Mouse (Mus musculus) embryonic facial prominence, embryonic 12.5 days (tissue): ENCODE measurements around the gene Plk5. TPM values are rescaled to one million over a fixed set of nuclear protein-coding genes. Genes with fewer than 3 reads are reported as not detected.

Experiments
- ATAC-seq: fragments of 200-750 bp; cut with Nextera tagmentation; 2 replicates; pipeline ENCODE4 v1.8.0; 2017; ENCODE audit not compliant: insufficient number of reproducible peaks, insufficient read depth, low FRiP score, low TSS enrichment
- H3K27ac ChIP-seq: fragments of 300-500 bp; sonication (generic); 2 replicates; pipeline ENCODE4 v1.5.1; 2016; ENCODE audit warnings: mild to moderate bottlenecking
- H3K27me3 ChIP-seq: fragments of 300-500 bp; sonication (generic); 2 replicates; pipeline ENCODE4 v1.6.1; 2016; ENCODE audit warnings: mild to moderate bottlenecking, moderate library complexity
- H3K36me3 ChIP-seq: fragments of 300-500 bp; sonication (generic); 2 replicates; pipeline ENCODE4 v1.6.1; 2016; ENCODE audit warnings: mild to moderate bottlenecking
- H3K4me1 ChIP-seq: fragments of 300-500 bp; sonication (generic); 2 replicates; pipeline ENCODE4 v1.6.1; 2016
- H3K4me2 ChIP-seq: fragments of 300-500 bp; sonication (generic); replicated peaks from 2 replicates; pipeline ENCODE4 v1.6.1; 2016; ENCODE audit warnings: mild to moderate bottlenecking, moderate library complexity
- H3K4me3 ChIP-seq: fragments of 300-500 bp; sonication (generic); 2 replicates; pipeline ENCODE4 v1.5.1; 2016; ENCODE audit warnings: mild to moderate bottlenecking
- H3K9ac ChIP-seq: fragments of 300-500 bp; sonication (generic); 2 replicates; pipeline ENCODE4 v1.6.1; 2016; ENCODE audit warnings: mild to moderate bottlenecking, moderate library complexity
- H3K9me3 ChIP-seq: fragments of 300-500 bp; sonication (generic); 2 replicates; pipeline ENCODE4 v1.6.1; 2016; ENCODE audit warnings: mild to moderate bottlenecking, moderate library complexity
- WGBS: fragments of 180-500 bp; shearing (Covaris S2); methylation state at CpG from one replicate; pipeline ENCODE4 v1.1.7; 2016; 5-methylcytosine and 5-hydroxymethylcytosine counted together
- polyA plus RNA-seq: library from polyadenylated mRNA; unstranded; fragments of >200 nt; fragmentation: Nextera tagmentation; extraction: Ambion mirVana; gene quantifications from 2 replicates; pipeline ENCODE4 v1.2.1, GENCODE M21; 2016

The Plk5 gene
- polyA plus RNA-seq, 1 experiment from 2014 or later, result 1.2 TPM

- Histone ChIP-seq H3K36me3 (peaks cover 59% of the 10 kb centered on the region), H3K27ac (peak overlapping the region; percentile 100; the same call in 1 of the 2 replicates)
Measured at GRCm38 (mm10) chr10:80396822-80397523, 40.7 kb downstream of the Plk5 start.

DNA sequence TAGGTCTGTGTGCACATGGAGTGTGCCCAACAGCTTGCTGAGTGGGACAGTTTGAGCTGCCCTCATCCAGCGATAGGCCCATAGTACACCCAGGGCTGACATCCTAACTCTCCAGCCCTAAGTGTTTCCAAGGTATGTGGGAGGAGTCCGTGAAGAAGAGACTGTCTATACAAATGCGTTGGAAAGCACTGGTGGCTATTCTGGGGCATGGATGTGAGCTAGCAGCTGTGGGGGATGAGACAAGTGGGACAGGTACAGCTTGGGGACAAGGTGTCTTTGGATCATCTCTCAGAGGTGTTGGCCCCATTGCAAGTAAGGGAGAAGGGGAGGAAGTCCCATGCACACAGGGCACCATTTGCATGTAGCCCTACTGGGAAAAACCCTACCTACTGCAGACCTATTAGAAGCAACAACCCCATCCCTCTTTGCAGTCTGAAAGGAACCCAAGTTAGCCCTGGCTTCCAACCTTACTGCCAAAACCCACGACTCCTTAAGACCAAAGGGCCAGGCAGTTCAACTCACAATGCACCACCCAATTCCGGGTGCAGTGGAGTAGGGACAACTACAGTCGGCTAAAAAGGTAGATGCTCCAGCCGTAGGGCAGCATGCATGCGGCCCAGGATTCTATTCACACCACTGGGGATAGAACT lies 41.4 kb downstream of the Plk5 start:
- Histone ChIP-seq H3K4me3 (peak overlapping the region; percentile 73), H3K27ac (peak overlapping the region; percentile 100), H3K9me3 (no peaks in the 10 kb centered on the region), H3K36me3 (peaks cover 57% of the 10 kb centered on the region), H3K27me3 (no peaks in the 10 kb centered on the region), H3K4me1 (peaks cover 21% of the 10 kb centered on the region), H3K4me2 (peak overlapping the region; percentile 89), H3K9ac (peak overlapping the region; percentile 60)
- 56% methylated on average over 8 of the region's 8 CpGs for WGBS
- ATAC-seq, result no peak

More at GRCm38 (mm10) chr10:80396822-80397523, 40.7 kb downstream of the Plk5 start:
- Histone ChIP-seq H3K9me3 (no peaks in the 10 kb centered on the region), H3K4me1 (peaks cover 21% of the 10 kb centered on the region), H3K27me3 (no peaks in the 10 kb centered on the region), H3K4me2 (peak overlapping the region; percentile 89), H3K4me3 (peak overlapping the region; percentile 73), H3K9ac (peak overlapping the region; percentile 60)
- ATAC-seq, result no peak
- 90% methylated on average over 11 of the region's 11 CpGs for WGBS

DNA sequence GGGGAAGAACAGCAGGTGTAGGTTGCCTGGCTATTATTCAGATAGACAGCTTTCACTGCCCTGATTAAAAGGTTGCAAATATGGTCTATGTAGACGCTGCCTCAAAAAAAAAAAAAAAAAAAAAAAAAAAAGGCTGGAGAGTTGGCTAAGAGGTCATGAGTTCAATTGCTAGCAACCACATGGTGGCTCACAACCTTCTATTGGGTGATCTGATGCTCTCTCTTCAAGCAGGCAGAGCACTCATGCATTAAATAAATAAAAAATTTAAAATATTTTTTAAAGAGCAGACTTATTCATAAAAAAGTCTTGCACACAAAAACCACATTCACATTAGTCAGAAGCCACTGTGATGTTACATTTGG lies 41.9 kb downstream of the Plk5 start:
- 0% methylated on average over 1 of the region's 1 CpGs for WGBS
- ATAC-seq, result no peak
- peak overlapping the region; percentile 100 for H3K27ac ChIP-seq

GRCm38 (mm10) chr10:80398719-80399190 lies 42.5 kb downstream of the Plk5 start:
- Histone ChIP-seq H3K27ac (peak overlapping the region; percentile 100), H3K4me3 (peak overlapping the region; percentile 73), H3K4me2 (peak overlapping the region; percentile 89), H3K4me1 (peaks cover 21% of the 10 kb centered on the region), H3K36me3 (peaks cover 57% of the 10 kb centered on the region), H3K9ac (peak overlapping the region; percentile 96), H3K9me3 (no peaks in the 10 kb centered on the region), H3K27me3 (no peaks in the 10 kb centered on the region)
- WGBS, result under 1% methylated on average over 56 of the region's 59 CpGs
- ATAC-seq, result peak; percentile 80

More for the DNA sequence above, 41.9 kb downstream of the Plk5 start:
- Histone ChIP-seq H3K4me3 (peak overlapping the region; percentile 73), H3K9me3 (no peaks in the 10 kb centered on the region), H3K36me3 (peaks cover 57% of the 10 kb centered on the region), H3K9ac (peak overlapping the region; percentile 96), H3K27me3 (no peaks in the 10 kb centered on the region), H3K4me2 (peak overlapping the region; percentile 89), H3K4me1 (peaks cover 21% of the 10 kb centered on the region)

DNA sequence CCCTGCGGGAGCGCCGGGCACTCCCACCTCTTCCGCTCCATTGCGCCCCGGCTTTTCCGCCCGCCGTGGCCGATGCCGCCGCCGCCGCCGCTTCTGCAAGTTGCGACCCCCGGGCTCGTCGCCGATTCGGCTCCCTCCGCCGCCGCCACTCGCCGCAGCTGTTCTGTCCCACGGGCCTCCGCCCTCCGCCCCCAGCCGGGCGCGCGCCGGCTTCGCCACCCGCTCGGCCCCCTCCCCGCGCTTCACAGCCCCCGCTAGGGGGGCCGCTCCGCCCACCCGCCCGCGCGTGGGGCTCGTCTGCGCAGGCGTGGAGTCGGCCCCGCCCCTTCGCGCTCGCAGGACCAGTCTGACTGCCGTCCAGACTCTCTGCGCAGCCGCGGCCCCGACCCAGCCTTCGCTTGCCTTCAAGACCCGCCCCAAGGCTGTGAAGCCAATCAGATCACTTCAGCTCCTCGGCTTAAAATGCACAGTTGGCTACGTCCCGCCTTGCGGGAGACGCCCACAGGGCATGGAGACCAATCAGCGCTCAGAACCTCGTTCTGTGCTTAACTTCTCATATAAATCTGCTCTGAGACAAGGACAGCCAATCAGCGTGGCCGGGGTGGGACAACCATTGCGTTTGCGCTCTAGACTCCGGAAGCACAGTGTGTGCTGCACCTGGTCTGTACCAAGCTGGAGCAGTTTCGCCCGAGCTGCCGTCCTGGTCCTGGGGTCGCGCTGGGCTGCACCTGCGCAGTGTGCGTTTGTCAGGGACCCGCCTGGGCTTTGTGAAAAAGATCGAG lies 43.1 kb downstream of the Plk5 start, which contains the start of gene Mbd3:
Gene Mbd3 (minus strand): TSS at position 360 of the 782 bp plus-strand sequence.
- peak; percentile 96 for ATAC-seq
- H3K4me3 ChIP-seq, result peak within 1 kb of the TSS; percentile 73
- no peaks in the 10 kb centered on the region for H3K9me3 ChIP-seq
- H3K27ac ChIP-seq, result peak within 1 kb of the TSS; percentile 100
- H3K36me3 ChIP-seq, result peaks cover 57% of the 10 kb centered on the region
- peak within 1 kb of the TSS; percentile 96 for H3K9ac ChIP-seq
- under 1% methylated on average over 68 of the region's 82 CpGs for WGBS
- peaks cover 21% of the 10 kb centered on the region for H3K4me1 ChIP-seq
- H3K4me2 ChIP-seq, result peak within 1 kb of the TSS; percentile 89
- no peaks in the 10 kb centered on the region for H3K27me3 ChIP-seq

GRCm38 (mm10) chr10:80399973-80400703 lies 43.9 kb downstream of the Plk5 start:
- Histone ChIP-seq H3K9ac (peak overlapping the region; percentile 58), H3K4me1 (peaks cover 23% of the 10 kb centered on the region), H3K4me3 (peak overlapping the region; percentile 73), H3K9me3 (no peaks in the 10 kb centered on the region), H3K27ac (peak overlapping the region; percentile 100), H3K36me3 (peaks cover 50% of the 10 kb centered on the region), H3K4me2 (peak overlapping the region; percentile 70), H3K27me3 (no peaks in the 10 kb centered on the region)
- no peak for ATAC-seq
- WGBS, result 14% methylated on average over 17 of the region's 17 CpGs

- Histone ChIP-seq H3K4me2 (peak overlapping the region; percentile 70), H3K9me3 (no peaks in the 10 kb centered on the region), H3K27me3 (no peaks in the 10 kb centered on the region), H3K9ac (peak overlapping the region; percentile 58; the same call in 1 of the 2 replicates), H3K4me1 (peaks cover 29% of the 10 kb centered on the region), H3K27ac (peak overlapping the region; percentile 100), H3K36me3 (peaks cover 44% of the 10 kb centered on the region), H3K4me3 (peak overlapping the region; percentile 73)
- no peak for ATAC-seq
- 82% methylated on average over 4 of the region's 4 CpGs for WGBS
Measured at GRCm38 (mm10) chr10:80400704-80401161, 44.5 kb downstream of the Plk5 start.

DNA sequence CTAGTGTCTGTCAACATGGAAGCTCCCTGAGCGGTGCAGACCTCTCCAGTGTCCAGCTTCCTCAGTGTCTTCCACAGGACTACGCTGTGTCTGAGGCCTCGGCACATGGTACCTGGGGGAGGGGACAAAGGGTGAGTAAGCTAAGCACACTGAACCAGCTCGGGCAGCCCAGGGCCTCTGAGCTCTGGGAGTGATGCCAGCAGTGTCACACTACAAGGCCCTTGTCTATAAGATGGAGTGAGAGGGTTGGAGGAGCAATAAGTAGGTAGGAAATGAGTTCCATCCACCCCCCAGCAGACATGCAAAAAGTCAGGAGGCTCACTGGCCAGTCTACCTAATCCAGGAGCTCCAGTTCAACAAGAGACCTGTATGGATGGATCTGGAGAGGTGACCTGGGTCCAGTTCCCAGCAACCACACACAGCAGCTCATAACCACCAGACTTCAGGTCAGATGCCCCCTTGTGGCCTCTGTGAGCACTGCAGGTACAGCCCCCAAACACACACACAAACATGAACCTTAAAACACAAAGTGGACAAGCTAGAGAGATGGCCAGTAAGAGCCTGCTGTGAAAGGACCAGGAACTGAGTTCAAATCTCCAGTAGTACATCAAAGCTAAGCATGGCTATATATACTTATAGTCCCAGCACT lies 46.9 kb downstream of the Plk5 start:
- no peaks in the 10 kb centered on the region for H3K9me3 ChIP-seq
- H3K4me3 ChIP-seq, result no peak overlapping the region

DNA sequence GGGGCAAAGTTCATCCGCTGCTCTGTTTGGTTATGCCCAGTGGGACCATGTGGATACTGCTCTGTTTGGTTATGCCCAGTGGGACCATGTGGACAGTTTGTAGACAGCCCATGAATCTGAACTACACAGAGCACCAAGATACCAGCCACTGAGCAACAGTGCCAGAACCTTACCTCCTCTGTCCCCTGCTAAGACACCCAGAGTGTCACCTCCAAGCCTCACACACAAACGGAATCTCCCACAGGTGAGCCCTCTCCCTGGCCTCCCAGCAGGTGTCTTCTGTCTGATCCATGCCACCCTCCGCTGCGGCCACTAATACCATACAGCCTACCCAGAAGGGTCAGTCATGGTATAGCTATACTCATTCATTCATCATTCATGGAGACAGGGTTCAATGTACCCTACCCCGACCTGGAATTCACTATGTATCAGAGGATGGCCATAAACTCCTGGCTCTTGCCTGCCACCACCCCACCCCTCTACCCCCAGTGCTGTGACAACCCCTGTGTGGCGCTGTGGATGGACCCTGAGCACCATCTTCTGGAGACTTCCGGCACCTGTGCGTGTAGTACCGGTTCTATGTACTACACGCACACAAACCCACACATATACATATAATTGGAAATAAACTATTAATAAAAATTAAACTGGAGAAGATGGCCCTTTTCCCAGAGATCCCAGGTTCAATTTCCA lies 49.4 kb downstream of the Plk5 start:
- H3K4me1 ChIP-seq, result peaks cover 25% of the 10 kb centered on the region
- 0 out of 2 replicates have a peak overlapping the region, but pooled peaks have one; percentile 83 for H3K27ac ChIP-seq
- peak overlapping the region; percentile 88 for H3K9ac ChIP-seq
- peaks cover 51% of the 10 kb centered on the region for H3K36me3 ChIP-seq
- H3K4me2 ChIP-seq, result peak overlapping the region; percentile 96
- no peak for ATAC-seq
- H3K4me3 ChIP-seq, result peak overlapping the region; percentile 96
- no peaks in the 10 kb centered on the region for H3K9me3 ChIP-seq
- WGBS, result 52% methylated on average over 10 of the region's 10 CpGs
- H3K27me3 ChIP-seq, result no peaks in the 10 kb centered on the region

More for the DNA sequence above, 46.9 kb downstream of the Plk5 start:
- ATAC-seq, result no peak
- Histone ChIP-seq H3K27me3 (no peaks in the 10 kb centered on the region), H3K4me2 (no peak overlapping the region), H3K4me1 (peaks cover 32% of the 10 kb centered on the region), H3K9ac (no peak overlapping the region), H3K36me3 (peaks cover 32% of the 10 kb centered on the region), H3K27ac (no peak overlapping the region)
- WGBS, result 98% methylated on average over 4 of the region's 4 CpGs
